Mouse (Mus musculus) CH12.LX (cell line): Measurements from ENCODE around the gene Xrcc2.

Experiments
- CTCF ChIP-seq, 2 experiments: IDR thresholded peaks in 1 of 2; conservative IDR thresholded peaks in 1 of 2; 2 replicates each; pipeline ENCODE4 v1.5.1; 2011 to 2012; ENCODE audit warnings: low read depth in 2 of 2, low read length in 2 of 2, improper control_type of control experiment in 1 of 2, inconsistent platforms in 1 of 2, mild to moderate bottlenecking in 1 of 2, moderate library complexity in 1 of 2
- E2F4 ChIP-seq: IDR thresholded peaks from 2 replicates; pipeline ENCODE4 v1.6.1; 2011; ENCODE audit warnings: low read depth, low read length, improper control_type of control experiment; ENCODE audit not compliant: insufficient replicate concordance
- ETS1 ChIP-seq: conservative IDR thresholded peaks from 2 replicates; pipeline ENCODE4 v1.6.1; 2012; ENCODE audit warnings: low read depth, mild to moderate bottlenecking, inconsistent platforms, low read length, improper control_type of control experiment, moderate library complexity
- GABPA ChIP-seq: IDR thresholded peaks from 2 replicates; pipeline ENCODE4 v1.6.1; 2012; ENCODE audit warnings: low read depth, low read length, improper control_type of control experiment, inconsistent platforms; ENCODE audit not compliant: insufficient replicate concordance
- MAZ ChIP-seq: IDR thresholded peaks from 2 replicates; pipeline ENCODE4 v1.6.1; 2012; ENCODE audit warnings: low read depth, mild to moderate bottlenecking, inconsistent platforms, low read length, improper control_type of control experiment, moderate library complexity
- POLR2A ChIP-seq: IDR thresholded peaks from 2 replicates; pipeline ENCODE4 v1.6.1; 2011; ENCODE audit warnings: low read depth, mild to moderate bottlenecking, improper control_type of control experiment, low read length
- SIN3A ChIP-seq: IDR thresholded peaks from 2 replicates; pipeline ENCODE4 v1.6.1; 2012; ENCODE audit warnings: low read length, improper control_type of control experiment, inconsistent platforms
- TCF12 ChIP-seq: IDR thresholded peaks from 2 replicates; pipeline ENCODE4 v1.6.1; 2014; ENCODE audit warnings: low read depth, mild to moderate bottlenecking, inconsistent platforms, low read length, improper control_type of control experiment
- ZC3H11A ChIP-seq: IDR thresholded peaks from 2 replicates; pipeline ENCODE4 v1.6.1; 2012; ENCODE audit warnings: low read depth, mild to moderate bottlenecking, inconsistent platforms, low read length, improper control_type of control experiment
- ZNF384 ChIP-seq: IDR thresholded peaks from 2 replicates; pipeline ENCODE4 v1.6.1; 2012; ENCODE audit warnings: low read depth, low read length, improper control_type of control experiment, inconsistent platforms

DNA sequence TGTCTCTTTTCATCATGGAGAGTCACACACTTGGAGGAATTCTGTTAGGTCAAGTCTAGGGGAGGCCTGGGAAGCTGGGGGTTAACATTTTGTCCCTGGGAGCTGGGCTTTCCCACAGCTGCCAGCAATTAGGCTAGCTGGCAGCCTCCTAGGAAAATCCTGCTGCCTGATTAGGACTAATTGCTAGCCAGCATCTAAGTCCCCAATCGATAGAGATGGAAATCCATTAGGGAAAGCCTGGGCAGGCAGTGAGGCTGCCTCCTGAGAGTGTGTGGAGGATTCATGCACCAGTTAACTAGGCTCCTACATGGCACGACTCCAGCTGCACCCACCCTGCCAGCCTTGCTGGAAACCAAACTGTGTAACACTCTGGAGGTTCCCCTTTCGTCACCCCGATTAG is 39.5 kb downstream of the Xrcc2 start:
- TF ChIP-seq TCF12 (no peak), ZC3H11A (no peak), ZNF384 (no peak), GABPA (no peak), CTCF (conservative IDR thresholded peaks at IDR 0.05 in 1 of 2, IDR thresholded peaks at IDR 0.05 in 1 of 2; ENCODE audit: low read depth in 2 of 2, low read length in 2 of 2) (no peak), POLR2A (no peak), E2F4 (no peak), MAZ (no peak), SIN3A (no peak), ETS1 (no peak)
